Mouse (Mus musculus) embryonic facial prominence, embryonic 14.5 days (tissue): ENCODE measurements around the gene Car4. TPM values are rescaled to one million over a fixed set of nuclear protein-coding genes. Genes with fewer than 3 reads are reported as not detected.
A peak's percentile ranks its signal among the peaks of the same experiment; 100 is the strongest.

Experiments
- ATAC-seq: fragments of 200-750 bp; cut with Nextera tagmentation; 2 replicates; pipeline ENCODE4 v1.8.0; 2017; ENCODE audit warnings: low read depth, moderate number of reproducible peaks, moderate TSS enrichment
- DNase-seq: peaks from one replicate; pipeline ENCODE4 v3.0.0-alpha.2; 2015; ENCODE audit warnings: low spot score
- H3K27ac ChIP-seq: fragments of 300-500 bp; sonication (generic); replicated peaks from 2 replicates; pipeline ENCODE4 v1.5.1; 2014; ENCODE audit warnings: low read depth, mild to moderate bottlenecking, low read length, moderate library complexity
- H3K27me3 ChIP-seq: fragments of 300-500 bp; sonication (generic); replicated peaks from 2 replicates; pipeline ENCODE4 v1.6.1; 2014; ENCODE audit warnings: low read length; ENCODE audit not compliant: control insufficient read depth, insufficient read depth
- H3K36me3 ChIP-seq: fragments of 300-500 bp; sonication (generic); 2 replicates; pipeline ENCODE4 v1.6.1; 2014; ENCODE audit warnings: low read length, mixed read lengths; ENCODE audit not compliant: control insufficient read depth, insufficient read depth
- H3K4me1 ChIP-seq: fragments of 300-500 bp; sonication (generic); 2 replicates; pipeline ENCODE4 v1.6.1; 2014; ENCODE audit warnings: antibody characterized with exemption, low read length; ENCODE audit not compliant: control insufficient read depth, insufficient read depth
- H3K4me2 ChIP-seq: fragments of 300-500 bp; sonication (generic); 2 replicates; pipeline ENCODE4 v1.6.1; 2014; ENCODE audit warnings: low read depth, mild to moderate bottlenecking, low read length, moderate library complexity, mixed read lengths
- H3K4me3 ChIP-seq: fragments of 300-500 bp; sonication (generic); 2 replicates; pipeline ENCODE4 v1.5.1; 2014; ENCODE audit warnings: low read depth, mild to moderate bottlenecking, low read length
- H3K9ac ChIP-seq: fragments of 300-500 bp; sonication (generic); 2 replicates; pipeline ENCODE4 v1.6.1; 2014; ENCODE audit warnings: low read depth, mild to moderate bottlenecking, low read length, moderate library complexity, mixed read lengths
- H3K9me3 ChIP-seq: fragments of 300-500 bp; sonication (generic); 2 replicates; pipeline ENCODE4 v1.6.1; 2016; ENCODE audit warnings: low read length; ENCODE audit not compliant: control insufficient read depth
- WGBS: fragments of 180-500 bp; shearing (Covaris S2); extraction: QIAGEN DNeasy Blood & Tissue Kit; methylation state at CpG from one replicate; pipeline ENCODE4 v1.1.7; 2014; 5-methylcytosine and 5-hydroxymethylcytosine counted together
- polyA plus RNA-seq: library from polyadenylated mRNA; unstranded; fragments of >200 nt; fragmentation: Nextera tagmentation; extraction: Ambion mirVana; gene quantifications from 2 replicates; pipeline ENCODE4 v1.2.1, GENCODE M21; 2014

Gene Car4
- polyA plus RNA-seq, 1 experiment from 2014 or later: 0.40 TPM

- 78% methylated on average over 6 of the region's 6 CpGs for WGBS
- Histone ChIP-seq H3K9ac (no peak overlapping the region), H3K9me3 (no peaks in the 10 kb centered on the region), H3K27me3 (peaks cover 9% of the 10 kb centered on the region), H3K27ac (no peak overlapping the region), H3K36me3 (no peaks in the 10 kb centered on the region), H3K4me2 (no peak overlapping the region), H3K4me1 (peaks cover 3% of the 10 kb centered on the region; the same call in 1 of the 2 replicates), H3K4me3 (no peak overlapping the region)
- DNase-seq: no peak
- no peak for ATAC-seq
These were observed 10.4 kb upstream of the Car4 start for GRCm38 (mm10) chr11:84947206-84947605.

GRCm38 (mm10) chr11:84948114-84948513, 9.5 kb upstream of the Car4 start:
- peaks cover 3% of the 10 kb centered on the region; the same call in 1 of the 2 replicates for H3K4me1 ChIP-seq
- DNase-seq (no peak), ATAC-seq (no peak)
- no peak overlapping the region for H3K27ac ChIP-seq
- 56% methylated on average over 3 of the region's 3 CpGs for WGBS
- H3K36me3 ChIP-seq: no peaks in the 10 kb centered on the region
- H3K9me3 ChIP-seq: no peaks in the 10 kb centered on the region
- no peak overlapping the region for H3K4me3 ChIP-seq
- H3K9ac ChIP-seq: no peak overlapping the region
- peaks cover 9% of the 10 kb centered on the region for H3K27me3 ChIP-seq
- no peak overlapping the region for H3K4me2 ChIP-seq

- H3K4me1 ChIP-seq: peaks cover 3% of the 10 kb centered on the region; the same call in 1 of the 2 replicates
These were observed 9.1 kb upstream of the Car4 start for GRCm38 (mm10) chr11:84948526-84948925.

GRCm38 (mm10) chr11:84952611-84953010, 5.0 kb upstream of the Car4 start:
- H3K4me2 ChIP-seq: no peak overlapping the region
- H3K4me1 ChIP-seq: no peaks in the 10 kb centered on the region
- H3K9ac ChIP-seq: no peak overlapping the region
- no peaks in the 10 kb centered on the region for H3K36me3 ChIP-seq
- no peak overlapping the region for H3K27ac ChIP-seq
- ATAC-seq (no peak), DNase-seq (no peak)
- peaks cover 22% of the 10 kb centered on the region for H3K27me3 ChIP-seq
- H3K9me3 ChIP-seq: no peaks in the 10 kb centered on the region
- H3K4me3 ChIP-seq: no peak overlapping the region
- 48% methylated on average over 2 of the region's 2 CpGs for WGBS

More at GRCm38 (mm10) chr11:84948526-84948925, 9.1 kb upstream of the Car4 start:
- Histone ChIP-seq H3K36me3 (no peaks in the 10 kb centered on the region), H3K4me3 (no peak overlapping the region), H3K4me2 (no peak overlapping the region), H3K27ac (no peak overlapping the region), H3K9me3 (no peaks in the 10 kb centered on the region), H3K9ac (no peak overlapping the region), H3K27me3 (peaks cover 9% of the 10 kb centered on the region)
- no peak for DNase-seq
- 45% methylated on average over 3 of the region's 3 CpGs for WGBS
- no peak for ATAC-seq

GRCm38 (mm10) chr11:84956400-84956799, 1.2 kb upstream of the Car4 start:
- Histone ChIP-seq H3K27me3 (peaks cover 49% of the 10 kb centered on the region), H3K4me3 (no peak overlapping the region), H3K4me1 (no peaks in the 10 kb centered on the region), H3K27ac (no peak overlapping the region), H3K36me3 (no peaks in the 10 kb centered on the region), H3K9ac (no peak overlapping the region), H3K9me3 (no peaks in the 10 kb centered on the region), H3K4me2 (no peak overlapping the region)
- no peak for DNase-seq
- ATAC-seq: no peak
- WGBS: 39% methylated on average over 5 of the region's 5 CpGs

GRCm38 (mm10) chr11:84957171-84957570, 415 bp upstream of the Car4 start:
- Histone ChIP-seq H3K4me1 (no peaks in the 10 kb centered on the region), H3K9ac (no peak overlapping the region), H3K9me3 (no peaks in the 10 kb centered on the region), H3K27ac (no peak overlapping the region), H3K4me3 (peak overlapping the region; percentile 30), H3K4me2 (peak overlapping the region; percentile 47; the same call in 1 of the 2 replicates), H3K36me3 (no peaks in the 10 kb centered on the region), H3K27me3 (peaks cover 49% of the 10 kb centered on the region)
- ATAC-seq (no peak), DNase-seq (no peak)
- WGBS: 6% methylated on average over 15 of the region's 15 CpGs

GRCm38 (mm10) chr11:84958271-84958630, 665 bp downstream of the Car4 start:
- peaks cover 49% of the 10 kb centered on the region for H3K27me3 ChIP-seq

GRCm38 (mm10) chr11:84959181-84959580, 1.6 kb downstream of the Car4 start:
- ATAC-seq (no peak), DNase-seq (no peak)
- 26% methylated on average over 5 of the region's 5 CpGs for WGBS
- Histone ChIP-seq H3K4me3 (no peak overlapping the region), H3K4me2 (no peak overlapping the region), H3K9me3 (no peaks in the 10 kb centered on the region), H3K27me3 (peaks cover 49% of the 10 kb centered on the region), H3K4me1 (no peaks in the 10 kb centered on the region), H3K9ac (no peak overlapping the region), H3K27ac (no peak overlapping the region), H3K36me3 (no peaks in the 10 kb centered on the region)

More at GRCm38 (mm10) chr11:84958271-84958630, 665 bp downstream of the Car4 start:
- Histone ChIP-seq H3K9ac (no peak overlapping the region), H3K36me3 (no peaks in the 10 kb centered on the region), H3K9me3 (no peaks in the 10 kb centered on the region), H3K4me3 (peak overlapping the region; percentile 30), H3K4me1 (no peaks in the 10 kb centered on the region), H3K27ac (no peak overlapping the region), H3K4me2 (peak overlapping the region; percentile 47)
- under 1% methylated on average over 11 of the region's 11 CpGs for WGBS
- DNase-seq (no peak), ATAC-seq (no peak)

- WGBS: 6% methylated on average over 9 of the region's 9 CpGs
These were observed 2.2 kb downstream of the Car4 start for GRCm38 (mm10) chr11:84959701-84960181.

More at GRCm38 (mm10) chr11:84959701-84960181, 2.2 kb downstream of the Car4 start:
- DNase-seq: no peak
- no peak overlapping the region for H3K27ac ChIP-seq
- no peak for ATAC-seq
- H3K9ac ChIP-seq: no peak overlapping the region
- H3K4me3 ChIP-seq: no peak overlapping the region
- peaks cover 49% of the 10 kb centered on the region for H3K27me3 ChIP-seq
- H3K4me2 ChIP-seq: no peak overlapping the region
- no peaks in the 10 kb centered on the region for H3K9me3 ChIP-seq
- H3K36me3 ChIP-seq: no peaks in the 10 kb centered on the region
- no peaks in the 10 kb centered on the region for H3K4me1 ChIP-seq
